Mouse (Mus musculus) myocyte (in vitro differentiated cells): ENCODE data around the gene Pi4kb. TPM values are rescaled to one million over a fixed set of nuclear protein-coding genes. Genes with fewer than 3 reads are reported as not detected.

Experiments used
- H3K27me3 ChIP-seq: one replicate; pipeline ENCODE4 v1.6.1; 2011; ENCODE audit not compliant: control insufficient read depth, insufficient read depth, insufficient read length
- H3K36me3 ChIP-seq: one replicate; pipeline ENCODE4 v1.6.1; 2011; ENCODE audit not compliant: control insufficient read depth, insufficient read depth
- H3K4me2 ChIP-seq: one replicate; pipeline ENCODE4 v1.6.1; 2011; ENCODE audit warnings: low read depth, control low read depth
- H3K4me3 ChIP-seq: one replicate; pipeline ENCODE4 v1.5.1; 2011; ENCODE audit warnings: mild to moderate bottlenecking, control low read depth, moderate library complexity
- H3K79me2 ChIP-seq: one replicate; pipeline ENCODE4 v1.6.1; 2011; ENCODE audit not compliant: control insufficient read depth, insufficient read depth
- H3ac ChIP-seq: one replicate; pipeline ENCODE4 v1.6.1; 2011; ENCODE audit not compliant: control insufficient read depth, insufficient read length
- CEBPB ChIP-seq: IDR thresholded peaks from 2 replicates; pipeline ENCODE4 v1.6.1; 2011; ENCODE audit warnings: mild to moderate bottlenecking, moderate library complexity; ENCODE audit not compliant: poor library complexity, insufficient read depth, severe bottlenecking
- E2F4 ChIP-seq: IDR thresholded peaks from one replicate; pipeline ENCODE4 v1.6.1; 2011; ENCODE audit warnings: mild to moderate bottlenecking, control low read depth, moderate library complexity; ENCODE audit not compliant: insufficient read depth
- MAX ChIP-seq: IDR thresholded peaks from one replicate; pipeline ENCODE4 v1.6.1; 2011; ENCODE audit warnings: low read depth, mild to moderate bottlenecking, control low read depth
- MYOD1 ChIP-seq, 3 experiments: IDR thresholded peaks; one replicate each; pipeline ENCODE4 v1.6.1; 2011; ENCODE audit warnings: control low read depth in 2 of 3, low read depth in 2 of 3, mild to moderate bottlenecking in 2 of 3, moderate library complexity in 1 of 3; ENCODE audit not compliant: insufficient read length in 2 of 3, control insufficient read depth in 1 of 3
- MYOG ChIP-seq, 3 experiments: IDR thresholded peaks; one replicate each; pipeline ENCODE4 v1.6.1; 2011; ENCODE audit warnings: control low read depth in 2 of 3, low read depth in 2 of 3, mild to moderate bottlenecking in 2 of 3; ENCODE audit not compliant: insufficient read length in 2 of 3, control insufficient read depth in 1 of 3, insufficient read depth in 1 of 3
- POLR2A ChIP-seq: IDR thresholded peaks from one replicate; pipeline ENCODE4 v1.6.1; 2011; ENCODE audit warnings: low read depth, mild to moderate bottlenecking, control low read depth, moderate library complexity; ENCODE audit not compliant: insufficient read length
- POLR2AphosphoS2 ChIP-seq: IDR thresholded peaks from one replicate; pipeline ENCODE4 v1.6.1; 2011; ENCODE audit warnings: low read depth, control low read depth; ENCODE audit not compliant: insufficient read length
- REST ChIP-seq: IDR thresholded peaks from one replicate; pipeline ENCODE4 v1.6.1; 2011; ENCODE audit warnings: mild to moderate bottlenecking, control low read depth, moderate library complexity; ENCODE audit not compliant: insufficient read depth, insufficient read length
- SRF ChIP-seq: IDR thresholded peaks from one replicate; pipeline ENCODE4 v1.6.1; 2011; ENCODE audit warnings: low read depth; ENCODE audit not compliant: control insufficient read depth, insufficient read length
- TCF12 ChIP-seq: IDR thresholded peaks from one replicate; pipeline ENCODE4 v1.6.1; 2011; ENCODE audit warnings: mild to moderate bottlenecking, control low read depth; ENCODE audit not compliant: poor library complexity, insufficient read depth, severe bottlenecking
- TCF3 ChIP-seq: IDR thresholded peaks from one replicate; pipeline ENCODE4 v1.6.1; 2011; ENCODE audit warnings: low read depth, control low read depth; ENCODE audit not compliant: insufficient read length
- USF1 ChIP-seq: IDR thresholded peaks from one replicate; pipeline ENCODE4 v1.6.1; 2011; ENCODE audit warnings: low read depth, mild to moderate bottlenecking, control low read depth, moderate library complexity
- polyA plus RNA-seq: library from polyadenylated mRNA; unstranded; fragments of >200 nt; fragmentation: generic; extraction: Trizol; gene quantifications from one replicate; pipeline ENCODE4 v1.2.1, GENCODE M21; 2012; ENCODE audit warnings: missing spikeins

The Pi4kb gene
- polyA plus RNA-seq, 1 experiment, result 44.9 TPM

- Histone ChIP-seq H3K4me3 (no peak overlapping the region), H3K36me3 (no peaks in the 10 kb centered on the region)
Measured at GRCm38 (mm10) chr3:94948066-94948614, 26.4 kb upstream of the Pi4kb start.

GRCm38 (mm10) chr3:94949645-94950044, 24.9 kb upstream of the Pi4kb start:
- no peak overlapping the region for H3K4me3 ChIP-seq
- no peaks in the 10 kb centered on the region for H3K79me2 ChIP-seq
- TF ChIP-seq POLR2A, result no peak
- no peak for TF ChIP-seq USF1
- no peak for TF ChIP-seq POLR2AphosphoS2
- no peak for TF ChIP-seq MYOD1 (IDR thresholded peaks at IDR 0.05; ENCODE audit: control insufficient read depth in 1 of 3, insufficient read length in 2 of 3, low read depth in 2 of 3)
- TF ChIP-seq TCF12, result no peak
- TF ChIP-seq MYOG (IDR thresholded peaks at IDR 0.05; ENCODE audit: control insufficient read depth in 1 of 3, insufficient read depth in 1 of 3, insufficient read length in 2 of 3, low read depth in 2 of 3), result no peak
- no peak for TF ChIP-seq E2F4
- no peak for TF ChIP-seq REST
- no peak for TF ChIP-seq CEBPB
- no peak for TF ChIP-seq MAX
- no peak for TF ChIP-seq SRF
- TF ChIP-seq TCF3, result no peak
- no peak overlapping the region for H3ac ChIP-seq
- H3K36me3 ChIP-seq, result no peaks in the 10 kb centered on the region
- no peaks in the 10 kb centered on the region for H3K27me3 ChIP-seq
- no peak overlapping the region for H3K4me2 ChIP-seq

More at GRCm38 (mm10) chr3:94948066-94948614, 26.4 kb upstream of the Pi4kb start:
- TF ChIP-seq POLR2AphosphoS2 (no peak), MYOD1 (IDR thresholded peaks at IDR 0.05; ENCODE audit: control insufficient read depth in 1 of 3, insufficient read length in 2 of 3, low read depth in 2 of 3) (no peak), USF1 (no peak), SRF (no peak), MAX (no peak), E2F4 (no peak), REST (no peak), TCF3 (no peak), CEBPB (no peak), TCF12 (no peak), POLR2A (no peak), MYOG (IDR thresholded peaks at IDR 0.05; ENCODE audit: control insufficient read depth in 1 of 3, insufficient read depth in 1 of 3, insufficient read length in 2 of 3, low read depth in 2 of 3) (no peak)
- no peaks in the 10 kb centered on the region for H3K27me3 ChIP-seq
- H3ac ChIP-seq, result no peak overlapping the region
- H3K4me2 ChIP-seq, result no peak overlapping the region
- H3K79me2 ChIP-seq, result no peaks in the 10 kb centered on the region

- Histone ChIP-seq H3K4me3 (peak overlapping the region; percentile 65), H3K4me2 (peak overlapping the region; percentile 81), H3K36me3 (no peaks in the 10 kb centered on the region), H3ac (no peak overlapping the region), H3K79me2 (no peaks in the 10 kb centered on the region), H3K27me3 (no peaks in the 10 kb centered on the region)
- no peak for TF ChIP-seq SRF
- TF ChIP-seq POLR2A, result no peak
Measured at GRCm38 (mm10) chr3:94952806-94953205, 21.7 kb upstream of the Pi4kb start.

GRCm38 (mm10) chr3:94953384-94953763, 21.2 kb upstream of the Pi4kb start:
- Histone ChIP-seq H3K36me3 (no peaks in the 10 kb centered on the region), H3K27me3 (no peaks in the 10 kb centered on the region), H3K4me2 (peak overlapping the region; percentile 81), H3K4me3 (peak overlapping the region; percentile 65), H3K79me2 (no peaks in the 10 kb centered on the region), H3ac (peak overlapping the region; percentile 21)
- TF ChIP-seq POLR2A, result no peak
- no peak for TF ChIP-seq USF1
- no peak for TF ChIP-seq CEBPB
- TF ChIP-seq TCF3, result no peak

GRCm38 (mm10) chr3:94953764-94954616, 20.5 kb upstream of the Pi4kb start, which contains the start of gene Rfx5:
Gene Rfx5 (plus strand): TSS chr3:94954075.
- Histone ChIP-seq H3K27me3 (no peaks in the 10 kb centered on the region), H3ac (peak within 1 kb of the TSS; percentile 21), H3K4me3 (peak within 1 kb of the TSS; percentile 65), H3K79me2 (no peaks in the 10 kb centered on the region), H3K36me3 (no peaks in the 10 kb centered on the region), H3K4me2 (peak within 1 kb of the TSS; percentile 81)
- TF ChIP-seq POLR2A (peak; percentile 49), MAX (no peak)
